Mouse (Mus musculus): ENCODE results near the gene Klhl22.

Gene Klhl22

GRCm38 (mm10) chr16:17802456-17802838 lies 43.0 kb downstream of the Klhl22 start:
- no peak for DNase-seq (ENCODE audit: low read depth)

GRCm38 (mm10) chr16:17802839-17803674 lies 43.6 kb downstream of the Klhl22 start:
- no peak for DNase-seq (ENCODE audit: low read depth)

- no peak for DNase-seq (ENCODE audit: low read depth)
Measured at GRCm38 (mm10) chr16:17803675-17804448, 44.4 kb downstream of the Klhl22 start.

GRCm38 (mm10) chr16:17804449-17804912 lies 45.1 kb downstream of the Klhl22 start:
- no peak for DNase-seq (ENCODE audit: low read depth)

- DNase-seq (ENCODE audit: low read depth) = no peak
Measured at GRCm38 (mm10) chr16:17804982-17805381, 45.6 kb downstream of the Klhl22 start.

- no peak for DNase-seq (ENCODE audit: low read depth)
Measured at GRCm38 (mm10) chr16:17806581-17807191, 47.3 kb downstream of the Klhl22 start.

- DNase-seq (ENCODE audit: low read depth) = peak; percentile 78
Measured at GRCm38 (mm10) chr16:17807192-17808009, 48.0 kb downstream of the Klhl22 start.

GRCm38 (mm10) chr16:17809125-17809524 lies 49.7 kb downstream of the Klhl22 start:
- no peak for DNase-seq (ENCODE audit: low read depth)

- no peak for DNase-seq (ENCODE audit: low read depth)
Measured at GRCm38 (mm10) chr16:17809711-17810110, 50.3 kb downstream of the Klhl22 start.

GRCm38 (mm10) chr16:17812120-17812519 lies 52.7 kb downstream of the Klhl22 start:
- DNase-seq (ENCODE audit: low read depth) = no peak

- no peak for DNase-seq (ENCODE audit: low read depth)
Measured at GRCm38 (mm10) chr16:17813173-17813572, 53.8 kb downstream of the Klhl22 start.

- DNase-seq (ENCODE audit: low read depth) = peak; percentile 73
Measured at GRCm38 (mm10) chr16:17815411-17816402, 56.3 kb downstream of the Klhl22 start.

GRCm38 (mm10) chr16:17816528-17816927 lies 57.1 kb downstream of the Klhl22 start:
- DNase-seq (ENCODE audit: low read depth) = no peak

- DNase-seq (ENCODE audit: low read depth) = no peak
Measured at GRCm38 (mm10) chr16:17826500-17826899, 67.1 kb downstream of the Klhl22 start.

- DNase-seq (ENCODE audit: low read depth) = no peak
Measured at GRCm38 (mm10) chr16:17828229-17828628, 68.8 kb downstream of the Klhl22 start.

GRCm38 (mm10) chr16:17828867-17829266 lies 69.4 kb downstream of the Klhl22 start:
- DNase-seq (ENCODE audit: low read depth) = no peak

- DNase-seq (ENCODE audit: low read depth) = no peak
Measured at GRCm38 (mm10) chr16:17830385-17831178, 71.2 kb downstream of the Klhl22 start.

- DNase-seq (ENCODE audit: low read depth) = no peak
Measured at GRCm38 (mm10) chr16:17831781-17832180, 72.4 kb downstream of the Klhl22 start.

GRCm38 (mm10) chr16:17832821-17833220 lies 73.4 kb downstream of the Klhl22 start, which contains the start of gene B830017H08Rik:
TSS of gene B830017H08Rik (plus strand) at chr16:17833121.
- DNase-seq (ENCODE audit: low read depth) = no peak

GRCm38 (mm10) chr16:17833321-17833680 lies 73.9 kb downstream of the Klhl22 start:
- no peak for DNase-seq (ENCODE audit: low read depth)

Data from c-Kit-positive CD71-negative TER-119-negative erythroid progenitor cells, embryonic 14.5 days (primary cell).